Mouse (Mus musculus) E14TG2a.4 (cell line): ENCODE measurements at regions not wholly inside any gene's neighbourhood (a gene's known extent, or its start where the extent isn't known, plus 50 kb on each side); places are given as distances from the start of the nearest gene placed in this dataset.

Experiments
- H3K27me3 ChIP-seq: 2 replicates; pipeline ENCODE4 v1.6.1; 2014; ENCODE audit warnings: low read length, control low read depth; ENCODE audit not compliant: insufficient read depth
- H3K36me3 ChIP-seq: 2 replicates; pipeline ENCODE4 v1.6.1; 2014; ENCODE audit warnings: low read length, control low read depth; ENCODE audit not compliant: insufficient read depth
- H3K4me1 ChIP-seq: replicated peaks from 2 replicates; pipeline ENCODE4 v1.6.1; 2014; ENCODE audit warnings: low read depth, low read length, control low read depth
- H3K4me3 ChIP-seq: replicated peaks from 2 replicates; pipeline ENCODE4 v1.5.1; 2014; ENCODE audit warnings: mild to moderate bottlenecking, low read length
- H3K9me3 ChIP-seq: 2 replicates; pipeline ENCODE4 v1.6.1; 2014; ENCODE audit warnings: low read length, control low read depth
- CTCF ChIP-seq: conservative IDR thresholded peaks from 2 replicates; pipeline ENCODE4 v1.5.1; 2014; ENCODE audit warnings: low read length
- NANOG ChIP-seq: IDR thresholded peaks from 2 replicates; pipeline ENCODE4 v1.6.1; 2014; ENCODE audit warnings: borderline replicate concordance, low read length, mixed read lengths
- POU5F1 ChIP-seq: IDR thresholded peaks from 2 replicates; pipeline ENCODE4 v1.6.1; 2014; ENCODE audit warnings: low read length, borderline replicate concordance

- Histone ChIP-seq H3K9me3 (no peaks in the 10 kb centered on the region), H3K27me3 (no peaks in the 10 kb centered on the region), H3K4me1 (no peaks in the 10 kb centered on the region), H3K36me3 (no peaks in the 10 kb centered on the region), H3K4me3 (no peak overlapping the region)
- TF ChIP-seq NANOG (no peak), CTCF (no peak), POU5F1 (no peak)
These were observed 391.0 kb upstream of the Slitrk5 start for GRCm38 (mm10) chr14:111283681-111284461.

- Histone ChIP-seq H3K9me3 (no peaks in the 10 kb centered on the region), H3K36me3 (no peaks in the 10 kb centered on the region), H3K4me3 (no peak overlapping the region), H3K27me3 (no peaks in the 10 kb centered on the region), H3K4me1 (no peaks in the 10 kb centered on the region)
- TF ChIP-seq POU5F1 (no peak), CTCF (no peak), NANOG (no peak)
These were observed 388.9 kb upstream of the Slitrk5 start for GRCm38 (mm10) chr14:111285981-111286380.

- Histone ChIP-seq H3K9me3 (no peaks in the 10 kb centered on the region), H3K36me3 (no peaks in the 10 kb centered on the region), H3K4me1 (no peaks in the 10 kb centered on the region), H3K27me3 (no peaks in the 10 kb centered on the region), H3K4me3 (no peak overlapping the region)
- TF ChIP-seq CTCF: no peak
- no peak for TF ChIP-seq NANOG
- TF ChIP-seq POU5F1: no peak
These were observed 379.4 kb upstream of the Slitrk5 start for GRCm38 (mm10) chr14:111295521-111295920.

GRCm38 (mm10) chr14:111297796-111298195, 377.1 kb upstream of the Slitrk5 start:
- Histone ChIP-seq H3K36me3 (no peaks in the 10 kb centered on the region), H3K4me1 (no peaks in the 10 kb centered on the region), H3K27me3 (no peaks in the 10 kb centered on the region), H3K9me3 (no peaks in the 10 kb centered on the region), H3K4me3 (no peak overlapping the region)
- TF ChIP-seq CTCF (no peak), POU5F1 (no peak), NANOG (no peak)

GRCm38 (mm10) chr14:111330570-111330969, 344.3 kb upstream of the Slitrk5 start:
- no peaks in the 10 kb centered on the region for H3K36me3 ChIP-seq
- TF ChIP-seq CTCF: no peak
- no peak for TF ChIP-seq NANOG
- no peak for TF ChIP-seq POU5F1
- no peaks in the 10 kb centered on the region for H3K4me1 ChIP-seq
- no peaks in the 10 kb centered on the region for H3K27me3 ChIP-seq
- H3K9me3 ChIP-seq: no peaks in the 10 kb centered on the region
- no peak overlapping the region for H3K4me3 ChIP-seq

- Histone ChIP-seq H3K36me3 (no peaks in the 10 kb centered on the region), H3K27me3 (no peaks in the 10 kb centered on the region), H3K4me1 (no peaks in the 10 kb centered on the region), H3K9me3 (no peaks in the 10 kb centered on the region), H3K4me3 (no peak overlapping the region)
- TF ChIP-seq CTCF (no peak), POU5F1 (no peak), NANOG (no peak)
These were observed 321.4 kb upstream of the Slitrk5 start for GRCm38 (mm10) chr14:111353518-111353917.

GRCm38 (mm10) chr14:111396803-111397202, 278.1 kb upstream of the Slitrk5 start:
- no peaks in the 10 kb centered on the region for H3K27me3 ChIP-seq
- H3K4me3 ChIP-seq: no peak overlapping the region
- TF ChIP-seq POU5F1: no peak
- no peak for TF ChIP-seq NANOG
- no peak for TF ChIP-seq CTCF
- no peaks in the 10 kb centered on the region for H3K9me3 ChIP-seq
- no peaks in the 10 kb centered on the region for H3K4me1 ChIP-seq
- H3K36me3 ChIP-seq: no peaks in the 10 kb centered on the region

- H3K4me3 ChIP-seq: no peak overlapping the region
- TF ChIP-seq NANOG: no peak
- no peak for TF ChIP-seq CTCF
- no peak for TF ChIP-seq POU5F1
- H3K4me1 ChIP-seq: no peaks in the 10 kb centered on the region
- H3K27me3 ChIP-seq: no peaks in the 10 kb centered on the region
- H3K9me3 ChIP-seq: no peaks in the 10 kb centered on the region
- H3K36me3 ChIP-seq: no peaks in the 10 kb centered on the region
These were observed 274.1 kb upstream of the Slitrk5 start for GRCm38 (mm10) chr14:111400809-111401208.

GRCm38 (mm10) chr14:111402538-111402937, 272.4 kb upstream of the Slitrk5 start:
- Histone ChIP-seq H3K36me3 (no peaks in the 10 kb centered on the region), H3K9me3 (peaks cover 4% of the 10 kb centered on the region; the same call in 1 of the 2 replicates), H3K4me3 (no peak overlapping the region), H3K4me1 (no peaks in the 10 kb centered on the region), H3K27me3 (no peaks in the 10 kb centered on the region)
- TF ChIP-seq POU5F1 (no peak), NANOG (no peak), CTCF (no peak)
